Mouse (Mus musculus) midbrain, embryonic 11.5 days (tissue): ENCODE measurements at regions not wholly inside any gene's neighbourhood (a gene's known extent, or its start where the extent isn't known, plus 50 kb on each side); places are given as distances from the start of the nearest gene placed in this dataset.

ENCODE experiments used
- ATAC-seq: fragments of 200-750 bp; cut with Nextera tagmentation; 2 replicates; pipeline ENCODE4 v1.8.0; 2017; ENCODE audit warnings: moderate TSS enrichment, moderate library complexity; ENCODE audit not compliant: low FRiP score
- DNase-seq: peaks from one replicate; pipeline ENCODE4 v3.0.0; 2015; ENCODE audit warnings: low spot score; ENCODE audit errors: missing footprints
- H3K27ac ChIP-seq: fragments of 300-500 bp; sonication (generic); 2 replicates; pipeline ENCODE4 v1.5.1; 2014; ENCODE audit warnings: low read depth, low read length
- H3K27me3 ChIP-seq: fragments of 300-500 bp; sonication (generic); 2 replicates; pipeline ENCODE4 v1.6.1; 2014; ENCODE audit warnings: mild to moderate bottlenecking, low read length, moderate library complexity, mixed read lengths; ENCODE audit not compliant: control insufficient read depth, insufficient read depth
- H3K36me3 ChIP-seq: fragments of 300-500 bp; sonication (generic); 2 replicates; pipeline ENCODE4 v1.6.1; 2014; ENCODE audit warnings: mild to moderate bottlenecking, low read length, moderate library complexity, mixed read lengths; ENCODE audit not compliant: control insufficient read depth, insufficient read depth
- H3K4me1 ChIP-seq: fragments of 300-500 bp; sonication (generic); 2 replicates; pipeline ENCODE4 v1.6.1; 2014; ENCODE audit warnings: low read length; ENCODE audit not compliant: control insufficient read depth, insufficient read depth
- H3K4me2 ChIP-seq: fragments of 300-500 bp; sonication (generic); 2 replicates; pipeline ENCODE4 v1.6.1; 2014; ENCODE audit warnings: mild to moderate bottlenecking, moderate library complexity
- H3K4me3 ChIP-seq: fragments of 300-500 bp; sonication (generic); 2 replicates; pipeline ENCODE4 v1.5.1; 2014; ENCODE audit warnings: low read depth, low read length
- H3K9ac ChIP-seq: fragments of 300-500 bp; sonication (generic); 2 replicates; pipeline ENCODE4 v1.6.1; 2014; ENCODE audit warnings: low read length
- H3K9me3 ChIP-seq: fragments of 300-500 bp; sonication (generic); 2 replicates; pipeline ENCODE4 v1.6.1; 2016; ENCODE audit warnings: low read length; ENCODE audit not compliant: control insufficient read depth
- WGBS: fragments of 180-500 bp; shearing (Covaris S2); extraction: QIAGEN DNeasy Blood & Tissue Kit; methylation state at CpG from one replicate; pipeline ENCODE4 v1.1.7; 2014; 5-methylcytosine and 5-hydroxymethylcytosine counted together

GRCm38 (mm10) chr16:72152920-72153319, 155.2 kb upstream of the Robo1 start:
- Histone ChIP-seq H3K27me3 (no peaks in the 10 kb centered on the region), H3K4me2 (no peak overlapping the region), H3K36me3 (no peaks in the 10 kb centered on the region), H3K27ac (no peak overlapping the region), H3K4me3 (no peak overlapping the region), H3K9ac (no peak overlapping the region), H3K9me3 (no peaks in the 10 kb centered on the region), H3K4me1 (no peaks in the 10 kb centered on the region)
- DNase-seq, result no peak
- ATAC-seq, result peak; percentile 44; the same call in 1 of the 2 replicates
- 78% methylated on average over 2 of the region's 2 CpGs for WGBS

- Histone ChIP-seq H3K4me2 (no peak overlapping the region), H3K9ac (no peak overlapping the region), H3K9me3 (no peaks in the 10 kb centered on the region), H3K27ac (no peak overlapping the region), H3K4me1 (no peaks in the 10 kb centered on the region), H3K27me3 (no peaks in the 10 kb centered on the region), H3K36me3 (no peaks in the 10 kb centered on the region), H3K4me3 (no peak overlapping the region)
- peak; percentile 41 for DNase-seq
- 93% methylated on average over 14 of the region's 14 CpGs for WGBS
- no peak for ATAC-seq
Measured at GRCm38 (mm10) chr16:72157913-72158312, 150.2 kb upstream of the Robo1 start.

GRCm38 (mm10) chr16:72159411-72159810, 148.7 kb upstream of the Robo1 start:
- no peak overlapping the region for H3K4me3 ChIP-seq
- ATAC-seq (no peak), DNase-seq (peak; percentile 73)
- H3K36me3 ChIP-seq, result no peaks in the 10 kb centered on the region
- H3K4me2 ChIP-seq, result no peak overlapping the region
- H3K9ac ChIP-seq, result no peak overlapping the region
- 84% methylated on average over 4 of the region's 4 CpGs for WGBS
- H3K27me3 ChIP-seq, result no peaks in the 10 kb centered on the region
- H3K27ac ChIP-seq, result no peak overlapping the region
- H3K9me3 ChIP-seq, result no peaks in the 10 kb centered on the region
- H3K4me1 ChIP-seq, result no peaks in the 10 kb centered on the region

GRCm38 (mm10) chr16:72175727-72176126, 132.4 kb upstream of the Robo1 start:
- Histone ChIP-seq H3K27me3 (no peaks in the 10 kb centered on the region), H3K36me3 (no peaks in the 10 kb centered on the region), H3K9me3 (no peaks in the 10 kb centered on the region), H3K4me1 (no peaks in the 10 kb centered on the region), H3K27ac (no peak overlapping the region), H3K4me3 (no peak overlapping the region), H3K4me2 (no peak overlapping the region), H3K9ac (no peak overlapping the region)
- peak; percentile 70 for DNase-seq
- ATAC-seq, result no peak
- 91% methylated on average over 5 of the region's 5 CpGs for WGBS

- Histone ChIP-seq H3K27me3 (no peaks in the 10 kb centered on the region), H3K27ac (no peak overlapping the region), H3K4me1 (peaks cover 5% of the 10 kb centered on the region), H3K36me3 (no peaks in the 10 kb centered on the region), H3K9ac (no peak overlapping the region), H3K4me2 (no peak overlapping the region), H3K9me3 (no peaks in the 10 kb centered on the region), H3K4me3 (no peak overlapping the region)
- ATAC-seq (no peak), DNase-seq (peak; percentile 70)
- WGBS, result 0% methylated on average over 1 of the region's 1 CpGs
Measured at GRCm38 (mm10) chr16:72194320-72194719, 113.8 kb upstream of the Robo1 start.

DNA sequence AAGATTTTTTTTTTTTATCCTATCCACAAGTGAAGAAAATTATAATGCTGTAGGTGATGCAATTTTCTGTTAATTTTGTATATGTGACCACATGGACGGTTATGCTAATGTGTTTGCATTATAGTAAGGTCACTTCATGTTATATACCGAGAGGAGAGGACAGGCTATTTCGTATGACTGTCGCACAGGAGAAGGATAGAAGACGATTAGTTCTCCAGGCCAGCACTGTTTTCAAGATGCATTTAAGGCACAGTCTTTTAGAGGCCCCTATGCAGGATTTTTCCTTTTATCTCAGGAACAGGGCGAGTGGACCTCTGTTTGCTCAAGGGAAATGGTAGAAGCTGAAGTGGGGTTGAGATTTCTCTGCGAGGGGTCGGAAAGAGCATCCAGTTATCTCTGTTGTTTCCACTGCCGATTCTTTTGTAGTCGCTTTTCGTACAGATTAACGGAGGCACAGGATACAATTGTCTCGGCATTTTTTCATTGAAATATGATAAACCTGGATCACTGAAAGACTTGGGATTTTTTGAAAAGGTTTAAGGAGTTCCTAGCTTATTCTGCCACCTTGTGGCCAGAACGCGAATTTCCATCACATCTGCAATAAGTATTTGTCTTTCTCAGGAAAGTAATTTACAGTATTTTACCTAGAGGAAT, 92.6 kb upstream of the Robo1 start:
- Histone ChIP-seq H3K4me3 (peak overlapping the region; percentile 7; the same call in 1 of the 2 replicates), H3K4me1 (no peaks in the 10 kb centered on the region), H3K4me2 (peak overlapping the region; percentile 30; the same call in 1 of the 2 replicates), H3K36me3 (no peaks in the 10 kb centered on the region), H3K27me3 (no peaks in the 10 kb centered on the region), H3K27ac (no peak overlapping the region), H3K9ac (no peak overlapping the region), H3K9me3 (no peaks in the 10 kb centered on the region)
- 41% methylated on average over 15 of the region's 15 CpGs for WGBS
- peak; percentile 96 for DNase-seq
- ATAC-seq, result peak; percentile 27; the same call in 1 of the 2 replicates

- Histone ChIP-seq H3K4me3 (no peak overlapping the region), H3K27ac (no peak overlapping the region), H3K9me3 (no peaks in the 10 kb centered on the region), H3K36me3 (no peaks in the 10 kb centered on the region), H3K4me2 (no peak overlapping the region), H3K27me3 (no peaks in the 10 kb centered on the region), H3K9ac (no peak overlapping the region), H3K4me1 (no peaks in the 10 kb centered on the region)
- ATAC-seq (no peak), DNase-seq (peak; percentile 89)
- WGBS, result 4% methylated on average over 3 of the region's 3 CpGs
Measured at GRCm38 (mm10) chr16:72218021-72218420, 90.1 kb upstream of the Robo1 start.

GRCm38 (mm10) chr16:72221912-72222502, 86.1 kb upstream of the Robo1 start:
- DNase-seq, result peak; percentile 88
- Histone ChIP-seq H3K36me3 (no peaks in the 10 kb centered on the region), H3K4me2 (no peak overlapping the region), H3K27me3 (no peaks in the 10 kb centered on the region), H3K9me3 (no peaks in the 10 kb centered on the region), H3K4me1 (no peaks in the 10 kb centered on the region), H3K9ac (no peak overlapping the region), H3K4me3 (no peak overlapping the region), H3K27ac (no peak overlapping the region)
- ATAC-seq, result peak; percentile 89
- 24% methylated on average over 3 of the region's 3 CpGs for WGBS

DNA sequence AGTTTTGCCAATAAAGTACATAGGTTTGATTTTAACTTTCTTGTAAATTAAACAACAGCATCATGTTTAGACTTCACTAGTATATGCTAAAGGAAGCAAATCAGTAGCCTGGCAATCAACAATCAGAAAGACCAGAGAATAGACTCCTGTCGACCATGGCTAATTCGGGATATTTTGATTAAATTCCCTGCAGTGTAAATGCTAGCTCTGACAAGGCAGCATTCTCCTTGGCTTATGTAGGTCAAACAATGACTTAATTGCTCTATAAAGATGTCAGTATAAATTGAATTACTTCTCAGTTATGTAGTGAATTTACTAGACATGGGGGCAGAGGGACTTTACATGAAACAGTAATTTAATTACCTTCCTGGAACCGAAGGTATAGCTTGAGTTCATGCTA, 84.2 kb upstream of the Robo1 start:
- 64% methylated on average over 3 of the region's 3 CpGs for WGBS
- no peaks in the 10 kb centered on the region for H3K36me3 ChIP-seq
- ATAC-seq (no peak), DNase-seq (no peak)
- H3K27ac ChIP-seq, result no peak overlapping the region
- no peak overlapping the region for H3K4me3 ChIP-seq
- no peak overlapping the region for H3K9ac ChIP-seq
- H3K27me3 ChIP-seq, result no peaks in the 10 kb centered on the region
- no peak overlapping the region for H3K4me2 ChIP-seq
- H3K4me1 ChIP-seq, result no peaks in the 10 kb centered on the region
- H3K9me3 ChIP-seq, result no peaks in the 10 kb centered on the region
